ENCODE assay signal across 13 mouse cellular contexts in the genomic region with DNA sequence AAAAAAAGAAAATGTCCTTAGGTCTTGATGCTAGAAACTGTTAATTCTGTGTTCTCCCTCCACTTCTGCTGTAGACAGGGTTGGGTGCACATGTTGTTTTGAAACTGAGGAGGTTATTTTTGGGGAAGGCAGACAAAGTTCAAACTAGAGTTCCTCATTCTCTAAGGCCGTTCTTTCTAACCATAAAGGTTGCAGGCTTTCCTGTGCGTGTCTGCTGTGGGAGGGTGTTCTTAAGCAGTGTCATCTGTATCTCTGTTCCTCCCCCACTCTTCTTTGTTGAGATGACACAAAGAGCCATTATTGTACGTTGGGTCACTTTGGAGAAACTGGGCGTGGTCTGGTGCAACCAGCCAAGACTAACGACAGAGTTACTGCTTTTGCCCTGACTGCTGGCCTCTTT.
DNase-seq lines count a peak whose midpoint lies in the region.
"Had no signal": no experiment of that assay in that cellular context is flagged by ENCODE, and none has a peak within 500 bp of the region (broad histone marks: within the 10 kb centered on the region; RNA-seq: fewer than 3 reads in every experiment).

No protein-coding gene starts in this region.

- H3K4me1 ChIP-seq in heart, embryonic 10.5 days: no peaks in the 10 kb centered on the region
- H3K4me1 ChIP-seq: heart, embryonic 13.5 days; midbrain, embryonic 12.5 days had no signal

- WGBS in heart, embryonic 10.5 days: 68% methylated on average over 5 of the region's 5 CpGs

- H3K36me3 ChIP-seq in heart, embryonic 10.5 days: no peaks in the 10 kb centered on the region
- H3K36me3 ChIP-seq: heart, embryonic 13.5 days; midbrain, embryonic 12.5 days had no signal

- H3K27ac ChIP-seq in heart, embryonic 10.5 days: no peak overlapping the region
- H3K27ac ChIP-seq: heart, embryonic 13.5 days; midbrain, embryonic 12.5 days had no signal

- intact Hi-C loops in gastrocnemius, postnatal 36 days (cut with DNase I): no loop called here

- no peaks in the 10 kb centered on the region for H3K27me3 ChIP-seq in heart, embryonic 10.5 days (ENCODE audit: insufficient read depth, poor library complexity, severe bottlenecking)
- H3K27me3 ChIP-seq: heart, embryonic 13.5 days; midbrain, embryonic 12.5 days had no signal

- H3K9me3 ChIP-seq in heart, embryonic 10.5 days: no peaks in the 10 kb centered on the region
- H3K9me3 ChIP-seq: heart, embryonic 13.5 days; midbrain, embryonic 12.5 days had no signal

- no peak overlapping the region for H3K4me3 ChIP-seq in heart, embryonic 10.5 days
- H3K4me3 ChIP-seq: heart, embryonic 13.5 days; midbrain, embryonic 12.5 days had no signal

- DNase-seq in heart, adult 8-10 months (ENCODE audit: low spot score): peak; percentile 0
- no peak for DNase-seq in heart, embryonic 10.5 days (ENCODE audit: low spot score)
- DNase-seq in A20 (ENCODE audit: low read depth, low spot score): peak; percentile 92
- DNase-seq in embryo, embryonic 10 days (ENCODE audit: low spot score): peak; percentile 62
- peak; percentile 34 for DNase-seq in lung, postnatal 25 days (ENCODE audit: low spot score)
- no peak for DNase-seq in gastrocnemius, adult 18-20 months (ENCODE audit: low spot score)
- DNase-seq in right cerebral cortex, postnatal 14 days: no peak
- no peak for DNase-seq in gastrocnemius, postnatal 36 days
- DNase-seq: cerebellum, adult 9-11 months; kidney, adult 18-20 months; thymus, adult 2 months had no signal

Comparison
In these comparisons a context has a peak if more than half of its experiments do, and no peak if none do; other contexts are left out.
1. DNase-seq: peak in heart, adult 8-10 months (single experiment), A20 (single experiment), embryo, embryonic 10 days (single experiment) and lung, postnatal 25 days (single experiment); none in heart, embryonic 10.5 days (single experiment), gastrocnemius, adult 18-20 months (single experiment), right cerebral cortex, postnatal 14 days (single experiment) and gastrocnemius, postnatal 36 days (0 of 2).